Mouse (Mus musculus): ENCODE results near the gene Gm44790. TPM values are rescaled to one million over a fixed set of nuclear protein-coding genes. Genes with fewer than 3 reads are reported as not detected.

Gene Gm44790
- not detected for total RNA-seq (2023)

GRCm38 (mm10) chr6:86426358-86426757 lies at the start of gene Gm44790:
TSS of gene Gm44790 (plus strand) at chr6:86426658.

GRCm38 (mm10) chr6:86396581-86397256 lies 29.7 kb upstream of the Gm44790 start, which contains the start of gene Pcyox1:
TSS of gene Pcyox1 (minus strand) at chr6:86397154.

GRCm38 (mm10) chr6:86404100-86404861 lies 22.2 kb upstream of the Gm44790 start, which contains the start of gene Tia1:
TSS of gene Tia1 (plus strand) at chr6:86404219.

GRCm38 (mm10) chr6:86438272-86439118 lies 12.0 kb downstream of the Gm44790 start, which contains the start of gene C87436:
TSS of gene C87436 (plus strand) at chr6:86438374.

Other genes with a start within 250 kb of the Gm44790 start
- not detected for gene Tgfa, start 231.4 kb upstream of the Gm44790 start, total RNA-seq (2023)
- 14.9 TPM for gene Fam136a, start 61.0 kb upstream of the Gm44790 start, total RNA-seq (2023)
- gene Snrpg, start 55.4 kb upstream of the Gm44790 start, total RNA-seq (2023) = 279 TPM
- 9.4 TPM for gene Pcyox1, start 29.5 kb upstream of the Gm44790 start, total RNA-seq (2023)
- 75.4 TPM for gene Tia1, start 22.4 kb upstream of the Gm44790 start, total RNA-seq (2023)
- 48.5 TPM for gene C87436, start 11.7 kb downstream of the Gm44790 start, total RNA-seq (2023)
- 198 TPM for gene Pcbp1, start 99.7 kb downstream of the Gm44790 start, total RNA-seq (2023)
- not detected for gene Asprv1, start 201.5 kb downstream of the Gm44790 start, total RNA-seq (2023)
- gene Mxd1, start 242.5 kb downstream of the Gm44790 start, total RNA-seq (2023) = 31.5 TPM